Mouse (Mus musculus): ENCODE data around the gene Tmem213.

Gene Tmem213

GRCm38 (mm10) chr6:38152305-38152704 is 43.2 kb downstream of the Tmem213 start:
- no peak for DNase-seq (ENCODE audit: low read depth, low spot score)

- no peak for DNase-seq (ENCODE audit: low read depth, low spot score)
Observed at GRCm38 (mm10) chr6:38156204-38156603, 47.1 kb downstream of the Tmem213 start.

- peak; percentile 65 for DNase-seq (ENCODE audit: low read depth, low spot score)
Observed at GRCm38 (mm10) chr6:38157925-38158324, 48.9 kb downstream of the Tmem213 start.

GRCm38 (mm10) chr6:38159576-38159975 is 50.5 kb downstream of the Tmem213 start:
- DNase-seq (ENCODE audit: low read depth, low spot score) = no peak

- DNase-seq (ENCODE audit: low read depth, low spot score) = peak; percentile 85
Observed at GRCm38 (mm10) chr6:38160102-38160501, 51.0 kb downstream of the Tmem213 start.

- no peak for DNase-seq (ENCODE audit: low read depth, low spot score)
Observed at GRCm38 (mm10) chr6:38160556-38160955, 51.5 kb downstream of the Tmem213 start.

- DNase-seq (ENCODE audit: low read depth, low spot score) = no peak
Observed at GRCm38 (mm10) chr6:38162825-38163504, 53.9 kb downstream of the Tmem213 start.

- DNase-seq (ENCODE audit: low read depth, low spot score) = no peak
Observed at GRCm38 (mm10) chr6:38164705-38165104, 55.6 kb downstream of the Tmem213 start.

GRCm38 (mm10) chr6:38165385-38165784 is 56.3 kb downstream of the Tmem213 start:
- no peak for DNase-seq (ENCODE audit: low read depth, low spot score)
